Mouse (Mus musculus) liver, embryonic 15.5 days (tissue): ENCODE data around the gene Ptpra. TPM values are rescaled to one million over a fixed set of nuclear protein-coding genes. Genes with fewer than 3 reads are reported as not detected.
"Not testable (repeated sequence)": the region's sequence is repeated elsewhere in the genome, so short reads cannot be mapped to it uniquely, and the experiment has no call there.

ENCODE experiments used
- ATAC-seq: fragments of 200-750 bp; cut with Nextera tagmentation; 2 replicates; pipeline ENCODE4 v1.8.0; 2017; ENCODE audit warnings: moderate number of reproducible peaks, mild to moderate bottlenecking, moderate library complexity; ENCODE audit not compliant: insufficient read depth
- H3K27ac ChIP-seq: fragments of 300-500 bp; sonication (generic); replicated peaks from 2 replicates; pipeline ENCODE4 v1.5.1; 2015; ENCODE audit warnings: mild to moderate bottlenecking, inconsistent platforms
- H3K27me3 ChIP-seq: fragments of 300-500 bp; sonication (generic); 2 replicates; pipeline ENCODE4 v1.6.1; 2015; ENCODE audit warnings: mild to moderate bottlenecking, inconsistent platforms
- H3K36me3 ChIP-seq: fragments of 300-500 bp; sonication (generic); replicated peaks from 2 replicates; pipeline ENCODE4 v1.6.1; 2015; ENCODE audit warnings: moderate library complexity, mild to moderate bottlenecking, inconsistent platforms
- H3K4me1 ChIP-seq: fragments of 300-500 bp; sonication (generic); replicated peaks from 2 replicates; pipeline ENCODE4 v1.6.1; 2015; ENCODE audit warnings: inconsistent platforms
- H3K4me2 ChIP-seq: fragments of 300-500 bp; sonication (generic); 2 replicates; pipeline ENCODE4 v1.6.1; 2015; ENCODE audit warnings: moderate library complexity, mild to moderate bottlenecking, inconsistent platforms
- H3K4me3 ChIP-seq: fragments of 300-500 bp; sonication (generic); replicated peaks from 2 replicates; pipeline ENCODE4 v1.5.1; 2015; ENCODE audit warnings: mild to moderate bottlenecking, inconsistent platforms
- H3K9ac ChIP-seq: fragments of 300-500 bp; sonication (generic); 2 replicates; pipeline ENCODE4 v1.6.1; 2015; ENCODE audit warnings: moderate library complexity, mild to moderate bottlenecking, inconsistent platforms
- H3K9me3 ChIP-seq: fragments of 300-500 bp; sonication (generic); replicated peaks from 2 replicates; pipeline ENCODE4 v1.6.1; 2016; ENCODE audit warnings: inconsistent platforms
- WGBS: fragments of 180-500 bp; shearing (Covaris S2); methylation state at CpG from one replicate; pipeline ENCODE4 v1.1.7; 2015; ENCODE audit warnings: mixed read lengths; ENCODE audit not compliant: insufficient replicate concordance; 5-methylcytosine and 5-hydroxymethylcytosine counted together
- polyA plus RNA-seq: library from polyadenylated mRNA; unstranded; fragments of >200 nt; fragmentation: Nextera tagmentation; extraction: Ambion mirVana; gene quantifications from 2 replicates; pipeline ENCODE4 v1.2.1, GENCODE M21; 2015

The Ptpra gene
- polyA plus RNA-seq, 1 experiment from 2014 or later: 30.0 TPM

- H3K9me3 ChIP-seq: no peaks in the 10 kb centered on the region
- 62% methylated on average over 2 of the region's 2 CpGs for WGBS
- H3K36me3 ChIP-seq: peaks cover 23% of the 10 kb centered on the region
- ATAC-seq: no peak
- no peak overlapping the region for H3K4me2 ChIP-seq
- peaks cover 6% of the 10 kb centered on the region for H3K4me1 ChIP-seq
- H3K27me3 ChIP-seq: no peaks in the 10 kb centered on the region
- no peak overlapping the region for H3K9ac ChIP-seq
- no peak overlapping the region for H3K27ac ChIP-seq
- H3K4me3 ChIP-seq: no peak overlapping the region
Measured at GRCm38 (mm10) chr2:130558015-130558414, 107.9 kb downstream of the Ptpra start.

GRCm38 (mm10) chr2:130563212-130564055 lies 113.4 kb downstream of the Ptpra start, which contains the start of gene Mrps26:
Gene Mrps26, plus strand, starts transcription at chr2:130563742.
- Histone ChIP-seq H3K27ac (peak within 1 kb of the TSS; percentile 63), H3K4me3 (peak within 1 kb of the TSS; percentile 86), H3K4me1 (peaks cover 33% of the 10 kb centered on the region), H3K9ac (peak within 1 kb of the TSS; percentile 82), H3K4me2 (peak within 1 kb of the TSS; percentile 92), H3K27me3 (no peaks in the 10 kb centered on the region), H3K36me3 (peaks cover 19% of the 10 kb centered on the region), H3K9me3 (no peaks in the 10 kb centered on the region)
- ATAC-seq: peak; percentile 97
- under 1% methylated on average over 61 of the region's 61 CpGs for WGBS

- no peaks in the 10 kb centered on the region for H3K9me3 ChIP-seq
- under 1% methylated on average over 23 of the region's 23 CpGs for WGBS
- H3K27me3 ChIP-seq: no peaks in the 10 kb centered on the region
- peak overlapping the region; percentile 86 for H3K4me3 ChIP-seq
- ATAC-seq: no peak; the same call in 1 of the 2 replicates
- no peak overlapping the region; the same call in 1 of the 2 replicates for H3K27ac ChIP-seq
- H3K9ac ChIP-seq: peak overlapping the region; percentile 82
- peak overlapping the region; percentile 92 for H3K4me2 ChIP-seq
- peaks cover 33% of the 10 kb centered on the region for H3K4me1 ChIP-seq
- H3K36me3 ChIP-seq: peaks cover 19% of the 10 kb centered on the region
Measured at GRCm38 (mm10) chr2:130564063-130564462, 114.0 kb downstream of the Ptpra start.

GRCm38 (mm10) chr2:130564983-130565382 lies 114.9 kb downstream of the Ptpra start:
- Histone ChIP-seq H3K4me2 (peak overlapping the region; percentile 92), H3K9ac (no peak overlapping the region), H3K4me1 (peaks cover 33% of the 10 kb centered on the region), H3K36me3 (peaks cover 19% of the 10 kb centered on the region), H3K27me3 (no peaks in the 10 kb centered on the region), H3K4me3 (peak overlapping the region; percentile 86; the same call in 1 of the 2 replicates), H3K27ac (no peak overlapping the region), H3K9me3 (no peaks in the 10 kb centered on the region)
- ATAC-seq: no peak
- WGBS: 79% methylated on average over 8 of the region's 8 CpGs

GRCm38 (mm10) chr2:130568921-130569320 lies 118.8 kb downstream of the Ptpra start:
- ATAC-seq: no peak
- Histone ChIP-seq H3K36me3 (peaks cover 19% of the 10 kb centered on the region), H3K4me2 (no peak overlapping the region), H3K4me3 (no peak overlapping the region), H3K9ac (no peak overlapping the region), H3K27me3 (0 out of 2 replicates have a peak, but pooled peaks cover 7% of the 10 kb centered on the region), H3K4me1 (peaks cover 18% of the 10 kb centered on the region), H3K9me3 (no peaks in the 10 kb centered on the region), H3K27ac (no peak overlapping the region)
- 64% methylated on average over 4 of the region's 4 CpGs for WGBS

- H3K9me3 ChIP-seq: no peaks in the 10 kb centered on the region
Measured at GRCm38 (mm10) chr2:130569926-130570325, 119.8 kb downstream of the Ptpra start.

GRCm38 (mm10) chr2:130574960-130575359 lies 124.9 kb downstream of the Ptpra start:
- WGBS: 69% methylated on average over 5 of the region's 5 CpGs
- Histone ChIP-seq H3K27me3 (peaks cover 63% of the 10 kb centered on the region), H3K9me3 (no peaks in the 10 kb centered on the region), H3K9ac (no peak overlapping the region), H3K4me2 (no peak overlapping the region), H3K36me3 (no peaks in the 10 kb centered on the region), H3K4me1 (peaks cover 11% of the 10 kb centered on the region), H3K27ac (no peak overlapping the region), H3K4me3 (no peak overlapping the region)
- no peak for ATAC-seq

More at GRCm38 (mm10) chr2:130569926-130570325, 119.8 kb downstream of the Ptpra start:
- Histone ChIP-seq H3K4me3 (no peak overlapping the region), H3K9ac (no peak overlapping the region), H3K27me3 (peaks cover 13% of the 10 kb centered on the region), H3K36me3 (peaks cover 19% of the 10 kb centered on the region), H3K4me1 (peaks cover 8% of the 10 kb centered on the region), H3K27ac (no peak overlapping the region), H3K4me2 (no peak overlapping the region)
- ATAC-seq: no peak

GRCm38 (mm10) chr2:130575873-130576272 lies 125.8 kb downstream of the Ptpra start, which contains the start of gene Oxt:
Gene Oxt, plus strand, starts transcription at chr2:130576173.
- no peaks in the 10 kb centered on the region for H3K36me3 ChIP-seq
- WGBS: 51% methylated on average over 9 of the region's 9 CpGs
- H3K9me3 ChIP-seq: no peaks in the 10 kb centered on the region
- H3K27me3 ChIP-seq: peaks cover 72% of the 10 kb centered on the region
- peak within 1 kb of the TSS; percentile 6; the same call in 1 of the 2 replicates for H3K4me3 ChIP-seq
- H3K4me1 ChIP-seq: peaks cover 15% of the 10 kb centered on the region
- no peak within 1 kb of the TSS for H3K27ac ChIP-seq
- H3K4me2 ChIP-seq: peak within 1 kb of the TSS; percentile 46
- no peak within 1 kb of the TSS for H3K9ac ChIP-seq
- no peak for ATAC-seq

GRCm38 (mm10) chr2:130576564-130576963 lies 126.5 kb downstream of the Ptpra start:
- not testable (repeated sequence) for H3K9ac ChIP-seq, H3K9me3 ChIP-seq, ATAC-seq, H3K27ac ChIP-seq, H3K36me3 ChIP-seq
- H3K4me2 ChIP-seq: peak overlapping the region; percentile 46
- peaks cover 79% of the 10 kb centered on the region for H3K27me3 ChIP-seq
- 6% methylated on average over 32 of the region's 32 CpGs for WGBS
- peak overlapping the region; percentile 6; the same call in 1 of the 2 replicates for H3K4me3 ChIP-seq
- H3K4me1 ChIP-seq: peaks cover 15% of the 10 kb centered on the region

- H3K27me3 ChIP-seq: peaks cover 84% of the 10 kb centered on the region
- H3K4me1 ChIP-seq: peaks cover 15% of the 10 kb centered on the region
- peak overlapping the region; percentile 46 for H3K4me2 ChIP-seq
- no peak overlapping the region for H3K9ac ChIP-seq
- H3K27ac ChIP-seq: no peak overlapping the region
- H3K9me3 ChIP-seq: no peaks in the 10 kb centered on the region
- no peaks in the 10 kb centered on the region for H3K36me3 ChIP-seq
- H3K4me3 ChIP-seq: peak overlapping the region; percentile 6; the same call in 1 of the 2 replicates
- ATAC-seq: no peak
- WGBS: 8% methylated on average over 9 of the region's 9 CpGs
Measured at GRCm38 (mm10) chr2:130577021-130577420, 126.9 kb downstream of the Ptpra start.

GRCm38 (mm10) chr2:130577632-130578031 lies 127.6 kb downstream of the Ptpra start:
- WGBS: 5% methylated on average over 12 of the region's 12 CpGs
- H3K36me3 ChIP-seq: no peaks in the 10 kb centered on the region
- H3K4me1 ChIP-seq: peaks cover 15% of the 10 kb centered on the region
- H3K27me3 ChIP-seq: peaks cover 90% of the 10 kb centered on the region
- no peaks in the 10 kb centered on the region for H3K9me3 ChIP-seq
- peak; percentile 33; the same call in 1 of the 2 replicates for ATAC-seq
- peak overlapping the region; percentile 46 for H3K4me2 ChIP-seq
- H3K27ac ChIP-seq: no peak overlapping the region
- H3K4me3 ChIP-seq: peak overlapping the region; percentile 6; the same call in 1 of the 2 replicates
- H3K9ac ChIP-seq: no peak overlapping the region
